ENCODE assay signal across 14 mouse cellular contexts in the genomic region with DNA sequence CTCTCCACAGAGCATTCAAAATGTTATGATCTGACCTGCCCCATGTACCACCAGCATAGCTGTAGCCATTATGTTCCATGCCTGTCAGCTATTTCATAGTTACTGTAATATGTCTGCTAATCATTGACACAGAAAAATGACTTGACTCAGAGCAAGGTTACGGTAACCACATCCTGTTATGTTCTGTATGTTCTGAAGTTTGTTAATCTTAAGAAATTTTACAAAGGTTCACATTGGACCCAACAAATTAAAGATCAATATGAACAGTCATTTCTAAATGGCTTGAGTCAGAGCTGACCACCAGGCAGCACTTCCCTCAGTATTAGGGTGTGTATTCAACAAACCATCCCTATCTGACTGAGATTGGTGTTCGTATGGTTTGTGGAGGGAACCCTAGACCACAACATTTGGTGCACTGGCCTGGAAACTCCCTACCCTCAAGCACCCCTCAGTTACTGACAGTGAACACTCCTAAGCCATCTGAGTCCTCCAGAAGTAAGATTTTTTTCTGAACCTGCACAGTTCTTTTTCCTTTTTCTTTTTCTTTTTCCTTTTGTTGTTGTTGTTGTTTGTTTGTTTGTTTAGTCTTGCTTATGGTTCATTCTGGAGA. TPM values are rescaled to one million over a fixed set of nuclear protein-coding genes. Genes with fewer than 3 reads are reported as not detected.
DNase-seq lines count a peak whose midpoint lies in the region; ATAC-seq lines count a peak whose summit lies in the region.
"Had no signal": no experiment of that assay in that cellular context is flagged by ENCODE, and none has a peak within 500 bp of the region (broad histone marks: within the 10 kb centered on the region; RNA-seq: fewer than 3 reads in every experiment).

No protein-coding gene starts in this region.

- DNase-seq in CD4-positive, CD25-positive, alpha-beta regulatory T cell, adult 2 months (ENCODE audit: low read depth, low spot score), result peak; percentile 85
- DNase-seq in natural killer cell, adult 2 months (ENCODE audit: low spot score in 2 of 2), result peak; percentile 61 to 76
- peak; percentile 38 to 49 for DNase-seq in thymus, postnatal 36 days
- DNase-seq in kidney, adult 9 months, result no peak
- DNase-seq in gastrocnemius, adult 18-20 months (ENCODE audit: low spot score), result no peak
- DNase-seq in cerebellum, postnatal 4 days (ENCODE audit: low spot score in 2 of 2), result no peak
- DNase-seq: cerebellum, adult 9-11 months; embryo, embryonic 11 days; forebrain, postnatal 0 days; heart, postnatal 10 days; right cerebral cortex, postnatal 25 days had no signal

- peak; percentile 87 for ATAC-seq in activated CD4-positive, CD25-positive, alpha-beta regulatory T cell, adult 4 months
- ATAC-seq: forebrain, postnatal 0 days; intestine, embryonic 15.5 days; midbrain, embryonic 13.5 days had no signal

RNA-seq across cellular contexts. Expression of a gene that starts 24.0 kb away (rescaled TPM):
- polyA plus RNA-seq in activated CD4-positive, CD25-positive, alpha-beta regulatory T cell, adult 4 months (2017; shearing (Covaris generic)), result 100 to 1,000 TPM; 108 to 116 TPM
- total RNA-seq in gastrocnemius, adult 18-20 months (2021), result 1 to 10 TPM; 5.2 TPM

Comparison
In these comparisons a context has a peak if more than half of its experiments do, and no peak if none do; other contexts are left out.
1. DNase-seq: peak in CD4-positive, CD25-positive, alpha-beta regulatory T cell, adult 2 months (single experiment), natural killer cell, adult 2 months (2 of 2) and thymus, postnatal 36 days (2 of 2); none in kidney, adult 9 months (single experiment), gastrocnemius, adult 18-20 months (single experiment) and cerebellum, postnatal 4 days (0 of 2).